Mouse (Mus musculus): ENCODE results near the gene Rplp1. TPM values are rescaled to one million over a fixed set of nuclear protein-coding genes. Genes with fewer than 3 reads are reported as not detected.

The Rplp1 gene
- total and polyA plus RNA-seq, 3 experiments: 9,058 to 15,045 TPM; not detected in 1

- peak; percentile 66 for DNase-seq (ENCODE audit: low read depth, low spot score)
- peaks cover 8 to 24% of the 10 kb centered on the region in 2 experiments for H3K36me3 ChIP-seq (ENCODE audit: control insufficient read depth in 1 of 2, insufficient read depth in 2 of 2, low read length in 2 of 2)
- no peak overlapping the region for H3K9ac ChIP-seq (ENCODE audit: control insufficient read depth, low read depth, low read length, poor library complexity, severe bottlenecking)
- TF ChIP-seq MEF2A (IDR thresholded peaks at IDR 0.05; ENCODE audit: extremely low read depth, insufficient replicate concordance, low read depth, low read length, poor library complexity, severe bottlenecking) (no peak), JUND (IDR thresholded peaks at IDR 0.05; ENCODE audit: low read depth, low read length) (no peak), POLR2AphosphoS5 (IDR thresholded peaks at IDR 0.05; ENCODE audit: borderline replicate concordance, low read depth, low read length) (peak; percentile 82; the same call in 1 of the 2 replicates)
- H3K27me3 ChIP-seq (ENCODE audit: control insufficient read depth in 1 of 2, insufficient read depth in 2 of 2, low read length in 2 of 2): no peaks in the 10 kb centered on the region
- H3K4me1 ChIP-seq (ENCODE audit: control insufficient read depth in 1 of 2, insufficient read depth in 2 of 2, low read length in 2 of 2): peaks cover 0 to 21% of the 10 kb centered on the region in 2 experiments; a peak in 2 of 4 replicates
- no peak overlapping the region for H3K27ac ChIP-seq (ENCODE audit: control insufficient read depth, low read depth, low read length)
- H3K79me2 ChIP-seq (ENCODE audit: control insufficient read depth, insufficient read depth, low read length, poor library complexity): peaks cover 21% of the 10 kb centered on the region
- H3K4me3 ChIP-seq (ENCODE audit: control insufficient read depth in 1 of 2, insufficient read depth in 1 of 2, low read depth in 2 of 2, low read length in 2 of 2): no peak overlapping the region
- H3K9me3 ChIP-seq (replicated peaks; ENCODE audit: insufficient read depth, low read length): no peaks in the 10 kb centered on the region
These were observed 4.7 kb downstream of the Rplp1 start for GRCm38 (mm10) chr9:61909633-61910032.

GRCm38 (mm10) chr9:61908832-61909407 lies 5.4 kb downstream of the Rplp1 start:
- Histone ChIP-seq H3K36me3 (ENCODE audit: control insufficient read depth in 1 of 2, insufficient read depth in 2 of 2, low read length in 2 of 2) (peaks cover 8 to 24% of the 10 kb centered on the region in 2 experiments), H3K9me3 (replicated peaks; ENCODE audit: insufficient read depth, low read length) (no peaks in the 10 kb centered on the region), H3K9ac (ENCODE audit: control insufficient read depth, low read depth, low read length, poor library complexity, severe bottlenecking) (no peak overlapping the region), H3K79me2 (ENCODE audit: control insufficient read depth, insufficient read depth, low read length, poor library complexity) (peaks cover 18% of the 10 kb centered on the region), H3K4me3 (ENCODE audit: control insufficient read depth in 1 of 2, insufficient read depth in 1 of 2, low read depth in 2 of 2, low read length in 2 of 2) (no peak overlapping the region), H3K27me3 (ENCODE audit: control insufficient read depth in 1 of 2, insufficient read depth in 2 of 2, low read length in 2 of 2) (no peaks in the 10 kb centered on the region), H3K4me1 (ENCODE audit: control insufficient read depth in 1 of 2, insufficient read depth in 2 of 2, low read length in 2 of 2) (peaks cover 0 to 21% of the 10 kb centered on the region in 2 experiments; a peak in 2 of 4 replicates), H3K27ac (ENCODE audit: control insufficient read depth, low read depth, low read length) (no peak overlapping the region)
- TF ChIP-seq POLR2AphosphoS5 (IDR thresholded peaks at IDR 0.05; ENCODE audit: borderline replicate concordance, low read depth, low read length) (0 out of 2 replicates have a peak, but pooled peaks have one; percentile 47), CHD2 (IDR thresholded peaks at IDR 0.05; ENCODE audit: low read length) (no peak), ETS1 (IDR thresholded peaks at IDR 0.05; ENCODE audit: low read depth, low read length) (no peak)
- DNase-seq (ENCODE audit: low read depth, low spot score): no peak

GRCm38 (mm10) chr9:61908341-61908740 lies 6.0 kb downstream of the Rplp1 start:
- Histone ChIP-seq H3K9ac (ENCODE audit: control insufficient read depth, low read depth, low read length, poor library complexity, severe bottlenecking) (no peak overlapping the region), H3K79me2 (ENCODE audit: control insufficient read depth, insufficient read depth, low read length, poor library complexity) (peaks cover 12% of the 10 kb centered on the region), H3K4me3 (ENCODE audit: control insufficient read depth in 1 of 2, insufficient read depth in 1 of 2, low read depth in 2 of 2, low read length in 2 of 2) (no peak overlapping the region), H3K27me3 (ENCODE audit: control insufficient read depth in 1 of 2, insufficient read depth in 2 of 2, low read length in 2 of 2) (no peaks in the 10 kb centered on the region), H3K9me3 (replicated peaks; ENCODE audit: insufficient read depth, low read length) (no peaks in the 10 kb centered on the region), H3K36me3 (ENCODE audit: control insufficient read depth in 1 of 2, insufficient read depth in 2 of 2, low read length in 2 of 2) (peaks cover 5 to 24% of the 10 kb centered on the region in 2 experiments), H3K4me1 (ENCODE audit: control insufficient read depth in 1 of 2, insufficient read depth in 2 of 2, low read length in 2 of 2) (peaks cover 0 to 21% of the 10 kb centered on the region in 2 experiments; a peak in 2 of 4 replicates), H3K27ac (ENCODE audit: control insufficient read depth, low read depth, low read length) (no peak overlapping the region)
- DNase-seq (ENCODE audit: low read depth, low spot score): peak; percentile 51
- TF ChIP-seq USF2 (IDR thresholded peaks at IDR 0.05; ENCODE audit: borderline replicate concordance in 1 of 2, insufficient read depth in 1 of 2, low read depth in 1 of 2, low read length in 2 of 2) (no peak), ZC3H11A (IDR thresholded peaks at IDR 0.05; ENCODE audit: low read depth, low read length) (no peak), JUND (IDR thresholded peaks at IDR 0.05; ENCODE audit: low read depth, low read length) (no peak), KAT2A (conservative IDR thresholded peaks at IDR 0.05; ENCODE audit: low read depth, low read length) (no peak), MYB (IDR thresholded peaks at IDR 0.05; ENCODE audit: low read depth, low read length) (no peak)
